In the genomic region with DNA sequence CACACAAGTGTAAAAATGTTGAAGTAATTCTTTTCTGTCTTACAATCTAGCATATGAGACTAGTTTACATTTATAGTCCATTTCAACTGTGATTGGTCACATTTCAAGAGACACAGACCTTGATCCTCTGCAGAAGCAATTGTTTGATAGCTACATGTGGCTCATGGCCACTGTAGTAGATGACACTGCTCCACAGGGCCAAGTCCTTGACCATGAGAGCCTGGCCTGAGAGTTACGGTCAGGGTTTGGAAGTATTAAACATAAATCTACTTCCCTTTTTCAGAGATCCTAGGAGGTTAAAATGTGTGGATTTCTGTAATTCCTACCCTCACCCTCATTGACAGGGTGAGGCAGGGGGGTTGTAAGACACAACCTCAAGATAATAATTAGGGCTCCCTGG, we compare ENCODE assay signal across 31 mouse cellular contexts. TPM values are rescaled to one million over a fixed set of nuclear protein-coding genes. Genes with fewer than 3 reads are reported as not detected.
"Had no signal": no experiment of that assay in that cellular context is flagged by ENCODE, and none has a peak within 500 bp of the region (broad histone marks: within the 10 kb centered on the region; RNA-seq: fewer than 3 reads in every experiment).

No protein-coding gene starts in this region.

- DNase-seq: gastrocnemius, postnatal 14 days; gastrocnemius, postnatal 36 days; heart, adult 11 months; heart, adult 2 months; heart, postnatal 14 days; heart, postnatal 36 days; kidney, adult 11 months; kidney, adult 2 months; kidney, adult 9 months; kidney, postnatal 14 days; kidney, postnatal 36 days; layer of hippocampus, adult 9-11 months; layer of hippocampus, postnatal 36 days; liver; liver, embryonic 13.5 days had no signal

- H3K4me3 ChIP-seq: heart, adult 2 months; heart, embryonic 13.5 days; heart, embryonic 15.5 days; hindbrain, embryonic 13.5 days; hindbrain, embryonic 15.5 days; kidney, embryonic 15.5 days; limb, embryonic 10.5 days; limb, embryonic 12.5 days; liver, embryonic 13.5 days; liver, embryonic 15.5 days had no signal

- H3K27me3 ChIP-seq: limb, embryonic 12.5 days; liver, embryonic 13.5 days; liver, embryonic 15.5 days had no signal

- H3K36me3 ChIP-seq: heart, embryonic 13.5 days; heart, embryonic 15.5 days; hindbrain, embryonic 13.5 days; hindbrain, embryonic 15.5 days; kidney, embryonic 15.5 days; limb, embryonic 10.5 days; limb, embryonic 12.5 days; liver, embryonic 13.5 days; liver, embryonic 15.5 days had no signal

- H3K27ac ChIP-seq: heart, adult 2 months; heart, embryonic 13.5 days; heart, embryonic 15.5 days; hindbrain, embryonic 13.5 days; hindbrain, embryonic 15.5 days; hindbrain, postnatal 0 days; kidney, embryonic 15.5 days; kidney, postnatal 0 days; limb, embryonic 10.5 days; limb, embryonic 12.5 days; liver, embryonic 13.5 days; liver, embryonic 15.5 days had no signal

RNA-seq across cellular contexts. Expression of gene Sgk2, which starts 13.9 kb away (rescaled TPM):
- total RNA-seq: gastrocnemius, adult 18-20 months; gastrocnemius, adult 8-10 months; gastrocnemius, postnatal 14 days; gastrocnemius, postnatal 36 days; heart, adult 2 months; heart, postnatal 36 days; hematopoietic stem cell, adult 5-6 weeks had no signal
- polyA plus RNA-seq: heart, adult 2 months; heart, embryonic 11.5 days; heart, embryonic 13.5 days; heart, embryonic 15.5 days; heart, postnatal 0 days; hindbrain, embryonic 11.5 days; limb, embryonic 10.5 days; limb, embryonic 12.5 days had no signal

RNA-seq across cellular contexts. Expression of gene L3mbtl1, which starts 57.8 kb away (rescaled TPM):
- total RNA-seq: gastrocnemius, adult 18-20 months; gastrocnemius, adult 8-10 months; gastrocnemius, postnatal 14 days; gastrocnemius, postnatal 36 days; heart, postnatal 36 days; hematopoietic stem cell, adult 5-6 weeks had no signal
- polyA plus RNA-seq: heart, embryonic 11.5 days; heart, embryonic 15.5 days; heart, postnatal 0 days had no signal
